Mouse (Mus musculus): ENCODE measurements around the gene Pola1.
"Not testable (repeated sequence)": the region's sequence is repeated elsewhere in the genome, so short reads cannot be mapped to it uniquely, and the experiment has no call there.

Gene Pola1

DNA sequence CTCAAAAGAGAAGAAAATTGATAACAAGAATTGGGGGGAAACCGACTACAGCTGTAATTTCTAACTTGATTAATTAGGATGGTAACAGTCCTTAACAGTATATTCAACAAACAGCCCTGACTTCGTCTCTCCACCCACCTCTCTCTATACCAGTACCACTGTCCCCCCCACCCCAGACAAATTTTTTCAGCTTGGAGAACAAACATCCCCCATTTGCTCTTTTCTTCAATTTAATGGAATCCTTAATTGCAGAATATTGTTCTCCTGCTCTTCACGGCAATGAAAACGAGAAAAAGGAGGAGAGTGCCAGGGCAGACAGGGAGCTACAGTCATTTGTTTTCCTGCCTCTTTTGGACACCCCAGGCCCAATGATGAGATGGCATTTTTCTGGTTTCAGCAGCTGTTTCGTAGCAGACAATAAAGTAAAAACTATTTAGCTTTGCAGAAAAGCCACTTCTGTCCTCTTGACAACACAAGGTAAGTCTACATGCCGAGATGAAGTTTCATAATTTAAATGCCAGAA is 202.2 kb downstream of the Pola1 start:
- no peak for DNase-seq (ENCODE audit: low spot score in 2 of 2)

- DNase-seq (ENCODE audit: low spot score in 2 of 2): no peak
These were observed 202.8 kb downstream of the Pola1 start for GRCm38 (mm10) chrX:93428956-93429737.

DNA sequence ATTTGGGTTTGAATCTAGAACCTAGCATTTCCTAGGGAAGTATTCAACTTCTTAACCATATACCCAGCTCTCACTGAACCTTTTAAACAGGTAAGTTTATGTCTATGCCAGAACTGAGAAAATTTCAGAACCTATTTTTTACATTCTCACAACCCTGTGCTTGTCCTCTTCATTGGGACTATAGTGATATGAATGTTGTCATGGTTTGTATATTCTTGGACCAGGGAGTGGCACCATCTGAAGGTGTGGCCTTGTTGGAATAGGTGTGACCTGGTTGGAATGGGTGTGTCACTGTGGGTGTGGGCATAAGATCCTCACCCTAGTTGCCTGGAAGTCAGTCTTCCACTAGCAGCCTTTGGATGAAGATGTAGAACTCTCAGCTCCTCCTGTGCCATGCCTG is 231.1 kb downstream of the Pola1 start:
- DNase-seq (ENCODE audit: low spot score in 2 of 2): not testable (repeated sequence)

GRCm38 (mm10) chrX:93397089-93397488 is 234.9 kb downstream of the Pola1 start:
- DNase-seq (ENCODE audit: low spot score in 2 of 2): no peak

DNA sequence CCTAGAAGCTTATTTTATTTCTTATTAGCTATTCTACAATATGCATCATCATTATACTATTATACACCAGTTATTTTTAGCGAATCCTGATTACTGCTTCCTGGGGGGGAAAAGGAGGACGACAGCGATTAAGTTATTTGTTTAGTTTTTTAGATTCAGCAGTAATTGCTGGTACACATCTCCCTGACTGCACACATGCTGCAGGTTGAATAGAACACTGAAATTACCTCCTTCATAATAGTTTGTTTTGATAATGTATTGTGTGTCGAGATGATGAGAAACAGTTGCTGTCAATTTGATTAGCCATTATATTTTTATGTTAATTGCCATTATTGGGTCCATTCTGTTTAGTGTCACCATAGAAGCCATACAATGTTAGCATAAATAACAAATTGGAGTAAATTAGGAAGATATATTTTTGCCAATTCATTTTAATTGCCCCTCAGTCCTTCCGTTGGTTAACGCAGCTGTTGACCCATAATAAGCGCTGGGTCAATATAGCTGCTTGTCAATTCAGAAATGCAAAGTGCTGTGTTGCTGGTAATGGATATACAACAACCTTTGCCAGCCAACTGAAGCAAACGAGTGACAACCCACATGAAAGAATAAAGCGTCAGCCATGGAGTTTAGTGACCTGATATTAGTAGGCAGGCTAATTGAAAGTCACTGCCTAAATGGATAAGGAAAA is 254.5 kb downstream of the Pola1 start:
- no peak for DNase-seq (ENCODE audit: low spot score in 2 of 2)

GRCm38 (mm10) chrX:93373503-93373902 is 258.5 kb downstream of the Pola1 start:
- no peak for DNase-seq (ENCODE audit: low spot score in 2 of 2)

DNA sequence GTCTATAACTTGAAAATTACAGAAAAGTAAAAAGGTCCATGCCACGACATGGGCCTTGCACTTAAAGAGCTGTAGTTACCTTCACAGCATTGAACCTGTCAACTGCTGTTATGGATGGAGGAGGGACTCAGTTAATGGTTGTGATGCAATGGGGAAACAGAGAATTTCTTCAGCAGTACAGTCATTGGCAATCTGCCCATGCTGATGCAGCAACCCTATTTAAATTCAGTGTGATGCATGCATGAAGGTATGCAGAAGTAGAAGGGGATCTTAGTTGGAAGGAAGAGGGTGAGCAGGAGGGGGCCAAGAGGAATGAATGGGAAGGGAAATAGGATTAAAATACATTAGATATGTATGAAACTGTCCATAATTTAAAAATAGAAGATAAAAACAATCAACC is 262.2 kb downstream of the Pola1 start:
- no peak for DNase-seq (ENCODE audit: low spot score in 2 of 2)

DNA sequence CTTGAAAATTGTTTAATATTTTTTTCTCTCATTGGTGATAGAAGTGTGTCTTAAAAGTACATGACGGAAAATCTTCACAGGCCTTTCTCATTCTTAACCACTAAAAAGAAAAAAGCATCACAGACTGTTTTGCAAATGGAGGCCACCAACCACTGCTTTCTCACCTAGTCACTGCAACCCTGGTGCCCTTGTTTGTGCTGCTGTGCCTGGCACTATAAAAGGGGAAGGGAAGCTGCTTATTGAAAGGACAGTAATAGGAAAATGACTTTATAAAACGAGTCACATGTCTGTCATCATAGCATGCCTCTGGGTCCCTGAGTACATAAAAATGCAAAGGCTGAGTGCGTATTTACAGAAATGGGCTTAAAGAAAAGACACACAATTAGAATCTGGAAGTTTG is 263.7 kb downstream of the Pola1 start:
- DNase-seq (ENCODE audit: low spot score in 2 of 2): no peak

- no peak for DNase-seq (ENCODE audit: low spot score in 2 of 2)
These were observed 310.6 kb downstream of the Pola1 start for GRCm38 (mm10) chrX:93321336-93321735.

- no peak for DNase-seq (ENCODE audit: low spot score in 2 of 2)
These were observed 312.0 kb downstream of the Pola1 start for GRCm38 (mm10) chrX:93319979-93320378.

DNA sequence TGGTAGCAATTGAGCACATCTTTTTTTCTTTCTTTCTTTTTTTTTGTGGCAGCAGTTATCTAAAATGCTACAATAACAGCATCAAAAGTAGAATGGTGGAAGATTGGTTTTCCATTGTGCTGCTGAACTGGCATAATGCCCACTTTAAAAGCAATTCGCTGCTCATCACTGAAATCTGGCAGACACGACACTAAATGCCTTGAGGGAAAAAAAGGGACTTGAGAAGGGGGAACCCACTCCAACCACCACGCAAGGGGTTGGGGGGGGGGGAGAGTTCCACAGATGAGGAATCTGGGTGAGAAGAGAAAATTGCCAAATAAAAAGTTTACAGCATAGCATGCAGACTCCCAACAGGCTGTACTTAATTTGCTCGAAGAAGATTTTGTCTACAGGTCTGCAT is 314.4 kb downstream of the Pola1 start:
- DNase-seq (ENCODE audit: low spot score in 2 of 2): no peak

DNA sequence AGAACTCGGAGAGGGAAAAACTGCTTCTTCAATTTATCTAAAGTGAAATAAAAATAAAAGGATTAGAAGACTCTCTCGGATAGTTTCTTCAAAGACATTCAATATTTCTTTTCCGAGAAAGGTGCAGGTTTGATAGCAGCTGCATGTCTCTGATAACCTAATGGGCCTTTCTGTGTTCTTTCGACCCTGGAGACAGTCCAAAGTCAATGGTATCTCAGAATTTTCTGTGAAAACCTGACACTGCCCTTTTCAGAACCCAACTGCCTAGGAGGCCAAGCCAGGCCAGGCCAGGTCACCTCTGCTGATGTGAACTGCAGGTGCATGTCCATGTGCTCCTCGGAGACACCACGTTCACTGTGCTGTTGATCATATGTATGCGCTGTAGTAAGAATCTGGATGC is 326.2 kb downstream of the Pola1 start:
- DNase-seq (ENCODE audit: low spot score in 2 of 2): no peak

- no peak for DNase-seq (ENCODE audit: low spot score in 2 of 2)
These were observed 330.2 kb downstream of the Pola1 start for GRCm38 (mm10) chrX:93301798-93302197.

DNA sequence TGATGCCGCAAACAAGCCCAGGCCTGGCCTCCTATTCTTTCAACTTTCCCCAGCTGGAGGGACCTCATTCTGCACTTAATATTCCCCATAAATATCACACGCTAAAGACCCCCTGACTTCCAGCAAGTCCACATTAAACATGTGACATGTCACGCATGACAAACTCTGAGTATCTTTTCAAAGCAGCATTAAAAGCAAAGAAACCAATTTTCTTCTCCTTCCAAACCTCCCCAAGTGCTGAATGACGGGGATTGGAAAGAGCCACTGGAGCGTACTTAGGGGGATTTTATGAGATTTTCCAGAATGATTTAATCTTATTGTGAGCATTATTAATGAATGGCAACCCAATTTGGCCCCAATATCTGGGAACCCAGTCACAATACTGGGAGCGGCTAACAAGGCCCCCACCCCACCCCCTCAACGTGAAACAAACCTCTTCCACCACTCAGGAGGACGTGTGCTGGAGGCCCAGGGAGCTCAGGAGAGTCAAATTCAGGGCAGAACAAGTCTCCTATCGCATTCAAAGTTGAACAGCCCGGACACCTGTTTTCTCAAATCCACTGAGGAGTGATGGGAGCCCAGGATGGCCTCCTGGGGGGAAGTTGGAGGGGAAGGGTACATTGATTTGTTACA is 331.7 kb downstream of the Pola1 start:
- DNase-seq (ENCODE audit: low spot score in 2 of 2): no peak

DNA sequence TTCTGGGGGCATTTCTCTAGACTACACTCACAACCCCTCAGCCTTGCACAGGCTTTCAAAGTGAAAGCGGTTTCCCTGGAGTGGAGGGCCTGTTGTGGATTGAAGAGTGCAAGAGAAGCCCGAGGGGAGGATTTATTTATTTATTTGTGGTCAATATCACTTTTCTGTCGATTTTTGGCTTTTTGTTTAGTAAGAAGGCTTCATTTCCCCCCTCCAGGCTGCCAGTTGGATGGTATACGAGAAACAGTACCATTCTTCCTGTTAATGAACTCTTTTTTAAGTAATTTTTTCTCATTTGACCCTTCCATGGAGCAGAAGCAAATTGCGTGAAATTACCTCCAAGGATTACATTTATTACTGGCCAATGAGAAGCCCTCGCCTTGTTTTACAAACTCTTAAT is 332.2 kb downstream of the Pola1 start:
- no peak for DNase-seq (ENCODE audit: low spot score in 2 of 2)

DNA sequence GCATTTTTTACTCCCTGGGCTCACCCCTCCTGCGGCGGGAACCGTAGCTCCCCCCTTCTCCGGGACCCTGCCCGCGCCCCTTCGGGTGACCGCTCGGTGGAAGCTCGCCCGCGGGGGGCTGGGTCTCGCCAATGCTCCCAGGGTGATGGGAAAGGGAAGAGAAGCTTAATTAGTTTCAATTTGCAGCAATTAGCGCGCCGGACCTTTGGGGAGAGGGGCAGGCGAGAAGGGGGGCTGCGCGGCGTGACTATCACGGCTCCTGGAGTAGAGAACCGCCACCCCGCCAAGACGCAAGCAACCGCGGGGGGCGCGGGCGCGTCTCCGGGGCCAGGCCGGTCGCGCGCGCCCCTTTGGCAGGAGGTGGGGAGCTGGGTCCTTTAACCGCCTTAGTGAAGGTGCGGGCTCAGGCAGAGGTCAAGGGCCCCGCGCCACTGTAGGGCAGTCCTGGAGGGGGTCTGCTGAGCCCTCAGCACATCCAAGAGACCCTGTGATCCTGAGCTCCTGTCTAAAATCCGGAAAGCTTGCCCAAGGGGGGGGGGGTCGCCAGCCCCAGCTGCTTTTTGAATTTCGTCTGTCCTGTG is 332.8 kb downstream of the Pola1 start:
- no peak for DNase-seq (ENCODE audit: low spot score in 2 of 2)

GRCm38 (mm10) chrX:93297001-93297441 is 334.9 kb downstream of the Pola1 start:
- DNase-seq (ENCODE audit: low spot score in 2 of 2): no peak

DNA sequence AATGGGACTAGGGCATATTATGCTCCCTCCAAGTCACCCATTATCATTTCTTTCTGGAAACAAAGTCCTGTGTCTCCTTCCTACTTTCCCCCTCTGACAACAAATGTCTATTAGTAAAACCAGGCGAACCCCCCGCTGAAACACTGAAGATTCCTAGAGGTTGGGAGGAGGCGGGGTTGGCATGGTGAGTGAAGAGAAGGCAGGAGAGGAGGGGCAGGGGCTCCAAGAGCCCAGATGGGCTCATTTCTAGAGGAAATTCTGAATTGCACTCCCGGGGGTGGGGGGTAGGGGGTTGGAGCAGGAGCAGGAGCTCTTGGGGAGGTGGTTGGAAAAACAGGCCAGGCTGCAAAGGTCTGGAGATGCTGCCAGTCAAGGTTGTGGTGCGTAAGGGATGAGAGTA is 336.1 kb downstream of the Pola1 start:
- DNase-seq (ENCODE audit: low spot score in 2 of 2): no peak

GRCm38 (mm10) chrX:93294736-93295490 is 337.0 kb downstream of the Pola1 start:
- no peak for DNase-seq (ENCODE audit: low spot score in 2 of 2)

DNA sequence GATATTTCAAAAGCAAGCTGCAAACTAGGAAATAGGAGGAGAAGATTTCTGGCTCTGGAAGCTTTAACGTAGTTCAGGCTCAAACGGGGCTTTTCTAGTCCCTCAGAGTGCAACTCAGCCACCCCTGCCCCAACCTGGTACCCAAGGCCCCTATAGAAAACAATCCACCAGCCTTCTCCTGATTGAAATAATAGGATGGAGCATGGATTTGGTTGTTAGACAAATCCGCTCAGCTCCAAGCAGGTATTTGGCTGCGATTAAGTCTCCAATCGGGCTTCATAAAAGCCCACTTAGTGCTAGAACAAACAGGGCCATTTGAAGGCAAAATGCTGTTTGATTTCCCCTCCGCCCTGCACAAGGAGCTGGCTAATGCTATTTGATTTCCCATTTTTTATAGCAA is 339.9 kb downstream of the Pola1 start:
- no peak for DNase-seq (ENCODE audit: low spot score in 2 of 2)

DNA sequence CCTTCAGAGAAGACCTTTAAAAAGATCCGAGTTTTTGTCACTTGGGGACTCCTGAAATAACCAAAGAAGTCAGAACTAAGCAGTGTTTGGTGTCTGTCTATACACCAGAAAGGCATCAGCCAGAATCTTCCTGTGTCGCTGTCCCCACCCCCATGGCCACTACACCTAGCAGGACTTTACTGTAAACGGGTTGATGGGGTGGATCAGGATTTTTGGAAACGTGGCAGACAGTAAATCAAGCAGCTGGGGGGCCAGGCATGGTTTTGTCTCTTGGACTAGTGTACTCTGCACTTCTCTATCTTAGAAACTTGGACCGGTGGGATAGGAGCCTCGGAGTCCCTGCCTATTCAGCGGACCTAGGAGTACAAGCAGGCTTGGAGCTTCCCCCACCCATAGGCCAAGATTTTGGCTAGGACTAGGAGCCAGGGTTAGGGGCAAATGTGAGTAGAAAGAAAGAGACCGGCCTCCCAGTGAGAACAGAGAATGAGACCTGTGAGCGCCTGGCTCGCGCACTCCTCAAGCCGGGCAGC is 342.0 kb downstream of the Pola1 start:
- DNase-seq (ENCODE audit: low spot score in 2 of 2): no peak

All from natural killer cell, adult 2 months (primary cell).